Mouse (Mus musculus) inflammation-experienced regulatory T-cells (primary cell): ENCODE results near the gene Gm13762. TPM values are rescaled to one million over a fixed set of nuclear protein-coding genes. Genes with fewer than 3 reads are reported as not detected.

ENCODE experiments used
- polyA plus RNA-seq, 2 experiments: library from polyadenylated mRNA; unstranded; fragments of 100-300 nt; shearing (Covaris generic); gene quantifications; one replicate each; pipeline ENCODE4 v1.2.1; 2017

Gm13762 gene
- not detected for polyA plus RNA-seq

DNA sequence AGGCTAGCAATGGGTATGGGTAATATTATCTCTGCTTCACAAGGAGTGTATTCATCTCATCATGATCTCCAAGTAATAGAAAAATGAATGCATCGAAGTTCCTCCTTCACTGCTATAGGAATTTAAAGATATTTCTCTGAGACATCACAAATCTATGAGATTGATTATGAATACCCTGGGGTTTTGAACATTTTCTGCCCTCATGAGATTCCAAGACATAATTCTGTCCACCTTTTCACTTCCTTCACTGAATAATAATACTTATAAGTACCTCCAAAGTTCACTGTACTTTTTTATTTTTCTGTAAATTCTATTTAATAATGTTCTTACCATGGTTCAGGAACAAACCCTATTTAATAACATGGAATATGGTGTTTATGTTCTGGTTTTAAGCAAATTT, at the start of gene Gm13762:
TSS of gene Gm13762 (minus strand) at position 101 of the 400 bp plus-strand sequence.

GRCm38 (mm10) chr2:89018240-89018639, 38.2 kb upstream of the Gm13762 start, which contains the start of gene Olfr1216:
Gene Olfr1216, minus strand, starts transcription at chr2:89018340.

DNA sequence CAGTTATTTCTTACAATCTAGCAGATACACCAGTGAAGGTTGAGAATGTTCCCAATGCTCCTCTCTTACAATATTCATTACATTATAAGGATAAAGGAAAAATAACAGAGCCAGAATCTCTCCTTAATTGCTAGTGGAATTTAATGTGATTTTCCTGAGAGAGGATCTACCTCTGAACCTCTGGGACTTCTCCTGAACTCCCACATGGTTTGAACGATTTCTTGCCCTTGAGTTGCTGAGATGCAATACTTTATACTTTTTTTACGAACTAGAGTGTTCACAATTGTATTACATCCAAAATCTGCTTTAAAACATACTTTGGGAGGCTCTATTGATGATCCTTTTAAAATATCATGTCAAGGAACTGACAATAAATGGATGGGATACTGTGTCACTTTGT, 26.8 kb upstream of the Gm13762 start, which contains the start of gene Olfr1215:
TSS of gene Olfr1215 (minus strand) at position 101 of the 400 bp plus-strand sequence.

DNA sequence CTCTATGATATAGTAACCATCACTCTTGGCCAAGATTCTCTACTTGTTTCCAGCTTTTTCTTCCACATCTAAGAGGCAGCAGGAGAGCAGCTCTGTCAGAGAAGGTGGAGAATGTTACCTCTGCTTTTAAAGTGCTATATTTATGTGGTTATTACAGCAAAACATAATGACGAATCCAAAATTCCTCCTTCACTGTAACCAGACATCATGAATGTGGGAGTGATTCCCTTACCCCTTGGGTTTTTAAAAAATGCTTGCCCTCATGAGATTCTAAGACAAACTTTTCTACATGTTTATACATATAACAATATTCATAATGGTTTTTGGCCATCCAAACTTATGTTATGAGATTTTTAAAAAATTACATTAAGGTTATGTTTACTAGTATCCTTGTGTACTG, 12.5 kb upstream of the Gm13762 start, which contains the start of gene Olfr1214:
TSS of gene Olfr1214 (minus strand) at position 101 of the 400 bp plus-strand sequence.

GRCm38 (mm10) chr2:88953669-88954068, 26.4 kb downstream of the Gm13762 start, which contains the start of gene Olfr1212:
Gene Olfr1212, plus strand, starts transcription at chr2:88953969.

GRCm38 (mm10) chr2:88938011-88938410, 42.1 kb downstream of the Gm13762 start, which contains the start of gene Olfr1211:
Gene Olfr1211, minus strand, starts transcription at chr2:88938111.

Other genes starting within 250 kb of the Gm13762 start
- 1 to 10 TPM in 1 of 2 experiments, not detected in 1; 1.5 TPM for gene Olfr1197, start 247.9 kb downstream of the Gm13762 start, polyA plus RNA-seq
- under 1 TPM in 1 of 2 experiments, not detected in 1; 0.12 TPM for gene Olfr1198, start 228.9 kb downstream of the Gm13762 start, polyA plus RNA-seq
- gene Olfr1199, start 219.8 kb downstream of the Gm13762 start, polyA plus RNA-seq: not detected
- gene Olfr1200, start 209.8 kb downstream of the Gm13762 start, polyA plus RNA-seq: not detected
- gene Olfr1201, start 187.2 kb downstream of the Gm13762 start, polyA plus RNA-seq: not detected
- gene Olfr1202, start 165.8 kb downstream of the Gm13762 start, polyA plus RNA-seq: under 1 TPM in 1 of 2 experiments, not detected in 1; 0.04 TPM
- gene Olfr1205, start 150.5 kb downstream of the Gm13762 start, polyA plus RNA-seq: 1 to 10 TPM in 1 of 2 experiments, under 1 TPM in 1; 0.17 to 1.2 TPM
- under 1 TPM in 1 of 2 experiments, not detected in 1; 0.06 TPM for gene Olfr1204, start 131.0 kb downstream of the Gm13762 start, polyA plus RNA-seq
- gene Olfr1206, start 117.0 kb downstream of the Gm13762 start, polyA plus RNA-seq: under 1 TPM in 1 of 2 experiments, not detected in 1; 0.61 TPM
- 1 to 10 TPM in 1 of 2 experiments, not detected in 1; 1.9 TPM for gene Olfr1208, start 78.0 kb downstream of the Gm13762 start, polyA plus RNA-seq
- under 1 TPM; 0.04 to 0.37 TPM for gene Olfr1209, start 65.1 kb downstream of the Gm13762 start, polyA plus RNA-seq
- gene Olfr1211, start 42.2 kb downstream of the Gm13762 start, polyA plus RNA-seq: not detected
- gene Olfr1212, start 26.3 kb downstream of the Gm13762 start, polyA plus RNA-seq: under 1 TPM in 1 of 2 experiments, not detected in 1; 0.16 TPM
- gene Olfr1214, start 12.4 kb upstream of the Gm13762 start, polyA plus RNA-seq: under 1 TPM in 1 of 2 experiments, not detected in 1; 0.23 TPM
- under 1 TPM; 0.49 to 0.53 TPM for gene Olfr1215, start 26.7 kb upstream of the Gm13762 start, polyA plus RNA-seq
- gene Olfr1216, start 38.1 kb upstream of the Gm13762 start, polyA plus RNA-seq: not detected
- under 1 TPM; 0.07 to 0.11 TPM for gene Olfr1217, start 51.8 kb upstream of the Gm13762 start, polyA plus RNA-seq
- not detected for gene Olfr1218, start 80.9 kb upstream of the Gm13762 start, polyA plus RNA-seq
- gene Olfr1219, start 103.2 kb upstream of the Gm13762 start, polyA plus RNA-seq: not detected
- under 1 TPM; 0.08 to 0.62 TPM for gene Olfr1220, start 126.6 kb upstream of the Gm13762 start, polyA plus RNA-seq
- gene Olfr1221, start 137.0 kb upstream of the Gm13762 start, polyA plus RNA-seq: not detected
- not detected for gene Olfr1222, start 152.8 kb upstream of the Gm13762 start, polyA plus RNA-seq
- gene Olfr1223, start 171.3 kb upstream of the Gm13762 start, polyA plus RNA-seq: under 1 TPM in 1 of 2 experiments, not detected in 1; 0.30 TPM
- not detected for gene Olfr1224-ps1, start 183.8 kb upstream of the Gm13762 start, polyA plus RNA-seq
- under 1 TPM; 0.06 to 0.77 TPM for gene Olfr1225, start 194.4 kb upstream of the Gm13762 start, polyA plus RNA-seq
- gene Olfr1226, start 219.8 kb upstream of the Gm13762 start, polyA plus RNA-seq: not detected